Mouse (Mus musculus): ENCODE measurements around the gene Kcna6. TPM values are rescaled to one million over a fixed set of nuclear protein-coding genes. Genes with fewer than 3 reads are reported as not detected.
A peak's percentile ranks its signal among the peaks of the same experiment; 100 is the strongest.

Kcna6 gene
- polyA plus RNA-seq, 1 experiment from 2014 or later, result 2.1 TPM

- H3K27ac ChIP-seq, result no peak overlapping the region
- no peaks in the 10 kb centered on the region for H3K9me3 ChIP-seq (replicated peaks; ENCODE audit: low read length)
- 75% methylated on average over 6 of the region's 6 CpGs for WGBS
- TF ChIP-seq CTCF (IDR thresholded peaks at IDR 0.05; ENCODE audit: low read depth), result no peak
- no peak overlapping the region for H3K4me2 ChIP-seq (ENCODE audit: low read length)
- no peak overlapping the region for H3K9ac ChIP-seq (ENCODE audit: low read depth, low read length)
- H3K27me3 ChIP-seq (ENCODE audit: insufficient read depth, low read length), result no peaks in the 10 kb centered on the region
- no peak overlapping the region for H3K4me3 ChIP-seq (replicated peaks; ENCODE audit: low read depth, low read length)
- H3K4me1 ChIP-seq (replicated peaks; ENCODE audit: insufficient read depth, low read length), result no peaks in the 10 kb centered on the region
- DNase-seq (ENCODE audit: low spot score), result no peak
- H3K36me3 ChIP-seq (ENCODE audit: insufficient read depth, low read length), result no peaks in the 10 kb centered on the region
- ATAC-seq (replicated peaks; ENCODE audit: low FRiP score, low read depth), result no peak
These were observed 27.9 kb downstream of the Kcna6 start for GRCm38 (mm10) chr6:126712531-126712930.

DNA sequence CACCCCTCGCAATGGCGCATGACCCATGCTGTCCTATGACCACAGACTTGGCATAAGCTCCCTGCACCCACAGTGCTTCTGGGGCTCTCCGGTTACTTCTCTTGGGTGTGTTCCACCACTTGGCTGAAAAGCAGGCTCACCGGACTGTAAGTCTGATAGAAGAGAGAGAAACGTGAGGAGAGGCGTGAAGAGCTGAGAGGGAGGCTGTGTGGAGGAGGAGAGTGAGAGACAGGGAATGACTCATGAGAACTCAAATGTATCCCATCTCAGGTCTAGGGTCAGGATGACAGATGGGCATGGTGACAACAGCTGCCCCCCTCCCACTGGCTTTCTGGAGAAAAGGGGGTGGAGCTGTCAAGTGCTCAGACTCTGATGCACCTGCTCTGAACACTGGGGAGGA lies 34.5 kb downstream of the Kcna6 start:
- H3K9me3 ChIP-seq (replicated peaks; ENCODE audit: low read length), result no peaks in the 10 kb centered on the region
- DNase-seq (ENCODE audit: low spot score), result peak; percentile 65
- no peak overlapping the region for H3K4me3 ChIP-seq (replicated peaks; ENCODE audit: low read depth, low read length)
- H3K4me1 ChIP-seq (replicated peaks; ENCODE audit: insufficient read depth, low read length), result no peaks in the 10 kb centered on the region
- TF ChIP-seq CTCF (IDR thresholded peaks at IDR 0.05; ENCODE audit: low read depth), result no peak
- H3K27me3 ChIP-seq (ENCODE audit: insufficient read depth, low read length), result no peaks in the 10 kb centered on the region
- WGBS, result 40% methylated on average over 6 of the region's 6 CpGs
- no peak; the same call in 1 of the 2 replicates for ATAC-seq (replicated peaks; ENCODE audit: low FRiP score, low read depth)
- no peak overlapping the region for H3K9ac ChIP-seq (ENCODE audit: low read depth, low read length)
- H3K27ac ChIP-seq, result no peak overlapping the region
- H3K36me3 ChIP-seq (ENCODE audit: insufficient read depth, low read length), result no peaks in the 10 kb centered on the region
- H3K4me2 ChIP-seq (ENCODE audit: low read length), result no peak overlapping the region

- H3K9me3 ChIP-seq (replicated peaks; ENCODE audit: low read length), result no peaks in the 10 kb centered on the region
- no peaks in the 10 kb centered on the region for H3K4me1 ChIP-seq (replicated peaks; ENCODE audit: insufficient read depth, low read length)
- H3K4me2 ChIP-seq (ENCODE audit: low read length), result no peak overlapping the region
- DNase-seq (ENCODE audit: low spot score), result peak; percentile 77
- no peaks in the 10 kb centered on the region for H3K36me3 ChIP-seq (ENCODE audit: insufficient read depth, low read length)
- H3K27ac ChIP-seq, result no peak overlapping the region
- no peak overlapping the region for H3K4me3 ChIP-seq (replicated peaks; ENCODE audit: low read depth, low read length)
- peak; percentile 71 for TF ChIP-seq CTCF (IDR thresholded peaks at IDR 0.05; ENCODE audit: low read depth)
- WGBS, result 28% methylated on average over 4 of the region's 4 CpGs
- no peak; the same call in 1 of the 2 replicates for ATAC-seq (replicated peaks; ENCODE audit: low FRiP score, low read depth)
- H3K9ac ChIP-seq (ENCODE audit: low read depth, low read length), result no peak overlapping the region
- no peaks in the 10 kb centered on the region for H3K27me3 ChIP-seq (ENCODE audit: insufficient read depth, low read length)
These were observed 36.0 kb downstream of the Kcna6 start for GRCm38 (mm10) chr6:126704430-126704829.

GRCm38 (mm10) chr6:126702116-126702515 lies 38.4 kb downstream of the Kcna6 start:
- Histone ChIP-seq H3K27me3 (ENCODE audit: insufficient read depth, low read length) (no peaks in the 10 kb centered on the region), H3K4me3 (replicated peaks; ENCODE audit: low read depth, low read length) (no peak overlapping the region), H3K36me3 (ENCODE audit: insufficient read depth, low read length) (no peaks in the 10 kb centered on the region), H3K9me3 (replicated peaks; ENCODE audit: low read length) (no peaks in the 10 kb centered on the region), H3K27ac (no peak overlapping the region), H3K4me1 (replicated peaks; ENCODE audit: insufficient read depth, low read length) (no peaks in the 10 kb centered on the region), H3K9ac (ENCODE audit: low read depth, low read length) (no peak overlapping the region), H3K4me2 (ENCODE audit: low read length) (peak overlapping the region; percentile 41)
- peak; percentile 71 for ATAC-seq (replicated peaks; ENCODE audit: low FRiP score, low read depth)
- TF ChIP-seq CTCF (IDR thresholded peaks at IDR 0.05; ENCODE audit: low read depth), result peak; percentile 91
- 3% methylated on average over 12 of the region's 12 CpGs for WGBS
- DNase-seq (ENCODE audit: low spot score), result peak; percentile 91

- no peak for TF ChIP-seq CTCF (IDR thresholded peaks at IDR 0.05; ENCODE audit: low read depth)
- 79% methylated on average over 23 of the region's 23 CpGs for WGBS
- no peaks in the 10 kb centered on the region for H3K4me1 ChIP-seq (replicated peaks; ENCODE audit: insufficient read depth, low read length)
- no peaks in the 10 kb centered on the region for H3K9me3 ChIP-seq (replicated peaks; ENCODE audit: low read length)
- DNase-seq (ENCODE audit: low spot score) (no peak), ATAC-seq (replicated peaks; ENCODE audit: low FRiP score, low read depth) (no peak)
- no peak overlapping the region for H3K4me3 ChIP-seq (replicated peaks; ENCODE audit: low read depth, low read length)
- H3K4me2 ChIP-seq (ENCODE audit: low read length), result no peak overlapping the region
- no peaks in the 10 kb centered on the region for H3K36me3 ChIP-seq (ENCODE audit: insufficient read depth, low read length)
- H3K9ac ChIP-seq (ENCODE audit: low read depth, low read length), result no peak overlapping the region
- no peak overlapping the region for H3K27ac ChIP-seq
- H3K27me3 ChIP-seq (ENCODE audit: insufficient read depth, low read length), result no peaks in the 10 kb centered on the region
These were observed 39.3 kb downstream of the Kcna6 start for GRCm38 (mm10) chr6:126701196-126701595.

GRCm38 (mm10) chr6:126699995-126700394 lies 40.5 kb downstream of the Kcna6 start:
- Histone ChIP-seq H3K9me3 (replicated peaks; ENCODE audit: low read length) (no peaks in the 10 kb centered on the region), H3K4me2 (ENCODE audit: low read length) (no peak overlapping the region), H3K4me1 (replicated peaks; ENCODE audit: insufficient read depth, low read length) (no peaks in the 10 kb centered on the region), H3K27ac (no peak overlapping the region), H3K36me3 (ENCODE audit: insufficient read depth, low read length) (no peaks in the 10 kb centered on the region), H3K27me3 (ENCODE audit: insufficient read depth, low read length) (no peaks in the 10 kb centered on the region), H3K4me3 (replicated peaks; ENCODE audit: low read depth, low read length) (no peak overlapping the region), H3K9ac (ENCODE audit: low read depth, low read length) (no peak overlapping the region)
- WGBS, result 62% methylated on average over 5 of the region's 5 CpGs
- DNase-seq (ENCODE audit: low spot score) (no peak), ATAC-seq (replicated peaks; ENCODE audit: low FRiP score, low read depth) (no peak)
- TF ChIP-seq CTCF (IDR thresholded peaks at IDR 0.05; ENCODE audit: low read depth), result no peak

DNA sequence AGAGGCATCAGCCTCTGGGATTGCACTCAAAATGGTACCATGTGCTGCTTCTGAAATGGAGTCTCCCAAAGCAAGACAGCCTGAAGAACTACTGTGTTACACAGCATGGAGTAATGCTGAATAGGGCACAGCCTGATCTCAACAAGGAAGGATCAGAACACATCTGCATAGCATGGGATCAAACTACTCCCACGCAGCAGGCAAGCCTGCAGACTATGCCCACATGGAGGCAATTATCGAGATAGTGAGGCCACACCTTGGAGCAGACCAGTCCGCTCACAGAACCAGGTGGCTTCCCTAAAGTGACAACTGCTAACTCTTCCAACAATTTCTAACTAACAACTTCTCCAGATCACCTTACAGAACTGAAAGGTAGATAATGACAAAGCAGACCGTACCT lies 53.4 kb downstream of the Kcna6 start:
- Histone ChIP-seq H3K27ac (no peak overlapping the region), H3K4me2 (ENCODE audit: low read length) (no peak overlapping the region), H3K4me1 (replicated peaks; ENCODE audit: insufficient read depth, low read length) (no peaks in the 10 kb centered on the region), H3K9ac (ENCODE audit: low read depth, low read length) (no peak overlapping the region), H3K9me3 (replicated peaks; ENCODE audit: low read length) (no peaks in the 10 kb centered on the region), H3K36me3 (ENCODE audit: insufficient read depth, low read length) (no peaks in the 10 kb centered on the region), H3K27me3 (ENCODE audit: insufficient read depth, low read length) (no peaks in the 10 kb centered on the region), H3K4me3 (replicated peaks; ENCODE audit: low read depth, low read length) (no peak overlapping the region)
- DNase-seq (ENCODE audit: low spot score), result no peak
- WGBS, result 36% methylated on average over 4 of the region's 4 CpGs
- no peak for TF ChIP-seq CTCF (IDR thresholded peaks at IDR 0.05; ENCODE audit: low read depth)
- ATAC-seq (replicated peaks; ENCODE audit: low FRiP score, low read depth), result no peak

All from kidney, postnatal 0 days (tissue).